Mouse (Mus musculus): ENCODE measurements around the gene Gstm6.
"Not testable (repeated sequence)": the region's sequence is repeated elsewhere in the genome, so short reads cannot be mapped to it uniquely, and the experiment has no call there.

The Gstm6 gene

GRCm38 (mm10) chr3:107943239-107943990 lies at the start of gene Gstm6:
Gstm6 (minus strand) TSS chr3:107943749.
- DNase-seq (ENCODE audit: extremely low read depth, insufficient read length, low spot score), result no peak

GRCm38 (mm10) chr3:107986041-107986562 lies 42.6 kb upstream of the Gstm6 start, which contains the start of gene Gstm2:
Gstm2 (minus strand) TSS chr3:107986453.
- peak; percentile 77 for DNase-seq (ENCODE audit: extremely low read depth, insufficient read length, low spot score)

- DNase-seq (ENCODE audit: extremely low read depth, insufficient read length, low spot score), result not testable (repeated sequence)
These were observed 41.6 kb upstream of the Gstm6 start for GRCm38 (mm10) chr3:107985141-107985540.

- no peak for DNase-seq (ENCODE audit: extremely low read depth, insufficient read length, low spot score)
These were observed 40.9 kb upstream of the Gstm6 start for GRCm38 (mm10) chr3:107984471-107984870.

- DNase-seq (ENCODE audit: extremely low read depth, insufficient read length, low spot score), result no peak
These were observed 40.2 kb upstream of the Gstm6 start for GRCm38 (mm10) chr3:107983771-107984170.

- DNase-seq (ENCODE audit: extremely low read depth, insufficient read length, low spot score), result no peak
These were observed 39.2 kb upstream of the Gstm6 start for GRCm38 (mm10) chr3:107982726-107983125.

- DNase-seq (ENCODE audit: extremely low read depth, insufficient read length, low spot score), result no peak
These were observed 37.7 kb upstream of the Gstm6 start for GRCm38 (mm10) chr3:107981261-107981660.

GRCm38 (mm10) chr3:107977691-107978090 lies 34.1 kb upstream of the Gstm6 start:
- DNase-seq (ENCODE audit: extremely low read depth, insufficient read length, low spot score), result no peak

- DNase-seq (ENCODE audit: extremely low read depth, insufficient read length, low spot score), result no peak
These were observed 30.7 kb upstream of the Gstm6 start for GRCm38 (mm10) chr3:107974237-107974636.

- no peak for DNase-seq (ENCODE audit: extremely low read depth, insufficient read length, low spot score)
These were observed 28.5 kb upstream of the Gstm6 start for GRCm38 (mm10) chr3:107972070-107972469.

- DNase-seq (ENCODE audit: extremely low read depth, insufficient read length, low spot score), result not testable (repeated sequence)
These were observed 27.6 kb upstream of the Gstm6 start for GRCm38 (mm10) chr3:107971101-107971500.

- DNase-seq (ENCODE audit: extremely low read depth, insufficient read length, low spot score), result no peak
These were observed 25.3 kb upstream of the Gstm6 start, which contains the start of gene Gstm3 for GRCm38 (mm10) chr3:107968724-107969395. Gstm3 (minus strand) TSS chr3:107969283.

- DNase-seq (ENCODE audit: extremely low read depth, insufficient read length, low spot score), result no peak
These were observed 23.1 kb upstream of the Gstm6 start for GRCm38 (mm10) chr3:107966631-107967030.

GRCm38 (mm10) chr3:107965592-107965991 lies 22.0 kb upstream of the Gstm6 start:
- DNase-seq (ENCODE audit: extremely low read depth, insufficient read length, low spot score), result no peak

GRCm38 (mm10) chr3:107964656-107965308 lies 21.2 kb upstream of the Gstm6 start:
- DNase-seq (ENCODE audit: extremely low read depth, insufficient read length, low spot score), result peak; percentile 20

GRCm38 (mm10) chr3:107964026-107964425 lies 20.5 kb upstream of the Gstm6 start:
- no peak for DNase-seq (ENCODE audit: extremely low read depth, insufficient read length, low spot score)

- not testable (repeated sequence) for DNase-seq (ENCODE audit: extremely low read depth, insufficient read length, low spot score)
These were observed 11.7 kb upstream of the Gstm6 start for GRCm38 (mm10) chr3:107955260-107955659.

GRCm38 (mm10) chr3:107953906-107954305 lies 10.4 kb upstream of the Gstm6 start:
- DNase-seq (ENCODE audit: extremely low read depth, insufficient read length, low spot score), result no peak

GRCm38 (mm10) chr3:107953328-107953755 lies 9.8 kb upstream of the Gstm6 start:
- peak; percentile 64 for DNase-seq (ENCODE audit: extremely low read depth, insufficient read length, low spot score)

- no peak for DNase-seq (ENCODE audit: extremely low read depth, insufficient read length, low spot score)
These were observed 7.0 kb upstream of the Gstm6 start for GRCm38 (mm10) chr3:107950531-107950930.

GRCm38 (mm10) chr3:107949461-107949860 lies 5.9 kb upstream of the Gstm6 start:
- DNase-seq (ENCODE audit: extremely low read depth, insufficient read length, low spot score), result not testable (repeated sequence)
